Mouse (Mus musculus): Measurements from ENCODE around the gene Rpl3.

DNA sequence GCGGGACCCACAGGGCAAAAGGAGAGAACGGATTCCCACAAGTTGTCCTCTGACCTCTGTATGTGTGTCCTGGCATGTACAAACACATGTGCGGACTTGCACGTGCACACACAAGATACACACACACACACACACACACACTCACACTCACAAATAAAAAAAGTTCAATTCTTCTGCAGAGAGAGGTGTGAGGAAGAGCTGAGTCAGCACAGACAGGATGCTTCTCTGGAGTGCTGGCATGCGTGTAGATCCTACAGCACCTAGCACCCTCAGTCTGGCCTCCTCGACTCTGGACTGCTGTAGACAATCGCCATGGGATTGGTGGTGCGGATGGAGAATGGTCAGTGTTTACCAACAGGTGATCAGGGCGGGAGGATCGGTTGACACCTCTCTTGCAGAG lies 47.4 kb downstream of the Rpl3 start:
- TF ChIP-seq CTCF (IDR thresholded peaks at IDR 0.05; ENCODE audit: extremely low read depth, insufficient read depth, low read length) (no peak), POLR2A (IDR thresholded peaks at IDR 0.05; ENCODE audit: extremely low read depth, insufficient read depth, low read length) (no peak)
